Mouse (Mus musculus) forebrain, embryonic 14.5 days (tissue): ENCODE data around the gene Zc3h12a. TPM values are rescaled to one million over a fixed set of nuclear protein-coding genes. Genes with fewer than 3 reads are reported as not detected.

ENCODE experiments used
- ATAC-seq: fragments of 200-750 bp; cut with Nextera tagmentation; 2 replicates; pipeline ENCODE4 v1.8.0; 2017; ENCODE audit warnings: mild to moderate bottlenecking, moderate library complexity
- DNase-seq: peaks from one replicate; pipeline ENCODE4 v3.0.0-alpha.2; 2015; ENCODE audit warnings: low spot score
- H3K27ac ChIP-seq: fragments of 300-500 bp; sonication (generic); 2 replicates; pipeline ENCODE4 v1.5.1; 2014; ENCODE audit warnings: low read depth, mild to moderate bottlenecking, control low read depth, low read length, moderate library complexity
- H3K27me3 ChIP-seq: fragments of 300-500 bp; sonication (generic); replicated peaks from 2 replicates; pipeline ENCODE4 v1.6.1; 2014; ENCODE audit warnings: low read length, control low read depth, mixed read lengths; ENCODE audit not compliant: control insufficient read depth, insufficient read depth
- H3K36me3 ChIP-seq: fragments of 300-500 bp; sonication (generic); 2 replicates; pipeline ENCODE4 v1.6.1; 2014; ENCODE audit warnings: low read length, control low read depth; ENCODE audit not compliant: control insufficient read depth, insufficient read depth
- H3K4me1 ChIP-seq: fragments of 300-500 bp; sonication (generic); 2 replicates; pipeline ENCODE4 v1.6.1; 2014; ENCODE audit warnings: antibody characterized with exemption, low read length, control low read depth; ENCODE audit not compliant: control insufficient read depth, insufficient read depth
- H3K4me2 ChIP-seq: fragments of 300-500 bp; sonication (generic); 2 replicates; pipeline ENCODE4 v1.6.1; 2014; ENCODE audit warnings: mild to moderate bottlenecking, control low read depth, low read length
- H3K4me3 ChIP-seq: fragments of 300-500 bp; sonication (generic); 2 replicates; pipeline ENCODE4 v1.5.1; 2014; ENCODE audit warnings: low read depth, low read length, control low read depth
- H3K9ac ChIP-seq: fragments of 300-500 bp; sonication (generic); 2 replicates; pipeline ENCODE4 v1.6.1; 2014; ENCODE audit warnings: mild to moderate bottlenecking, low read length, control low read depth, moderate library complexity
- H3K9me3 ChIP-seq: fragments of 300-500 bp; sonication (generic); replicated peaks from 2 replicates; pipeline ENCODE4 v1.6.1; 2016; ENCODE audit warnings: low read length, control low read depth, mixed read lengths; ENCODE audit not compliant: control insufficient read depth
- WGBS: fragments of 180-500 bp; shearing (Covaris S2); extraction: QIAGEN DNeasy Blood & Tissue Kit; methylation state at CpG from one replicate; pipeline ENCODE4 v1.1.7; 2014; 5-methylcytosine and 5-hydroxymethylcytosine counted together
- polyA plus RNA-seq: library from polyadenylated mRNA; unstranded; fragments of >200 nt; fragmentation: Nextera tagmentation; extraction: Ambion mirVana; gene quantifications from 2 replicates; pipeline ENCODE4 v1.2.1, GENCODE M21; 2014

Gene Zc3h12a
- polyA plus RNA-seq, 1 experiment from 2014 or later, result 0.14 TPM

- Histone ChIP-seq H3K9ac (no peak overlapping the region), H3K4me1 (no peaks in the 10 kb centered on the region), H3K4me3 (no peak overlapping the region), H3K27me3 (no peaks in the 10 kb centered on the region), H3K9me3 (no peaks in the 10 kb centered on the region), H3K27ac (no peak overlapping the region), H3K36me3 (no peaks in the 10 kb centered on the region), H3K4me2 (no peak overlapping the region)
- ATAC-seq, result no peak
- no peak for DNase-seq
- WGBS, result 77% methylated on average over 5 of the region's 5 CpGs
Observed at GRCm38 (mm10) chr4:125134631-125135030, 7.0 kb upstream of the Zc3h12a start.

DNA sequence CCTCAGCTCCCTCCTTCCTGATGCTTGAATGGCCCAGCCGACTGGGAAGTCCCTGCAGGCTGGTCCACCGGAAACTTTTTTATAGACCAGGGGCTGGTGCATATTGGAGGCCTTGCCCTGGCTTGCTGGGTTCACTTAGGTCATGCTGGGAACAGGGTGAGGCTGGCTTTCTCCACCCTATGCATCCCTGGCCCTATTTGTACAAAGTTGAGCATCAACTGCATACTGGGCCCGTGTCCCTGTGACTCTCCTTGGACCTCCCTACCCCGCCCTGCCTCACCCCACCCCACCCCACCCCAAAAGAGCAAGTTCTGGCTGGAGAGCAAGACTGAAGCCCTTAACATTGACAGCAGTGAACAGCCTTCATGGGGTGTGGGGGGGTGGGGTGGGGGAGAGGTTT is 6.6 kb upstream of the Zc3h12a start:
- DNase-seq (no peak), ATAC-seq (no peak)
- Histone ChIP-seq H3K4me1 (no peaks in the 10 kb centered on the region), H3K27ac (no peak overlapping the region), H3K4me2 (no peak overlapping the region), H3K9me3 (no peaks in the 10 kb centered on the region), H3K36me3 (no peaks in the 10 kb centered on the region), H3K4me3 (no peak overlapping the region), H3K27me3 (no peaks in the 10 kb centered on the region), H3K9ac (no peak overlapping the region)
- WGBS, result 86% methylated on average over 4 of the region's 4 CpGs

GRCm38 (mm10) chr4:125132394-125132793 is 4.8 kb upstream of the Zc3h12a start:
- WGBS, result 23% methylated on average over 5 of the region's 5 CpGs
- Histone ChIP-seq H3K4me2 (no peak overlapping the region), H3K27me3 (0 out of 2 replicates have a peak, but pooled peaks cover 8% of the 10 kb centered on the region), H3K4me1 (peaks cover 6% of the 10 kb centered on the region; the same call in 1 of the 2 replicates), H3K27ac (no peak overlapping the region), H3K4me3 (no peak overlapping the region), H3K36me3 (no peaks in the 10 kb centered on the region), H3K9me3 (no peaks in the 10 kb centered on the region), H3K9ac (no peak overlapping the region)
- DNase-seq (peak; percentile 78), ATAC-seq (no peak)

DNA sequence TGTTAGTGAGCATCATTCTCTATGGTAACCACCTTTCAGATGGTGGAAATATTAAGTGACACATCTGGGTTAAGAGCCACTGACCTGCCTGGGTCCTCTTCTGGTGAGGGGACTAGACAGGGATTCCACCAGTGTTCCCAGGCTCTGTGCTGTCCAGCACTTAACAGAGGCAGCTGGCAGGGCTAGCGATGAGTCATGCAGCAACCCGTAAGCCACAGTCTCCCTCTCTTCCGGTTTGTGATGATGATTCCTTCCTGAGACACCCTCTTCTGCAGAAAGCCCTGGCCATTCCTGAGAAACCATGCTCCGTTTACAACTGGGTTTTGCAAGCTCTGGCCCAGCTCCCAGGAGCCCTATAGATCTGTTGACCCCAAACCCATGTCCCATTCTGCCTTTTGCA is 3.9 kb upstream of the Zc3h12a start:
- Histone ChIP-seq H3K4me1 (peaks cover 10% of the 10 kb centered on the region; the same call in 1 of the 2 replicates), H3K27ac (no peak overlapping the region), H3K9ac (no peak overlapping the region), H3K4me3 (no peak overlapping the region), H3K9me3 (no peaks in the 10 kb centered on the region), H3K36me3 (no peaks in the 10 kb centered on the region), H3K27me3 (0 out of 2 replicates have a peak, but pooled peaks cover 10% of the 10 kb centered on the region), H3K4me2 (no peak overlapping the region)
- DNase-seq (no peak), ATAC-seq (no peak)
- 91% methylated on average over 4 of the region's 4 CpGs for WGBS

DNA sequence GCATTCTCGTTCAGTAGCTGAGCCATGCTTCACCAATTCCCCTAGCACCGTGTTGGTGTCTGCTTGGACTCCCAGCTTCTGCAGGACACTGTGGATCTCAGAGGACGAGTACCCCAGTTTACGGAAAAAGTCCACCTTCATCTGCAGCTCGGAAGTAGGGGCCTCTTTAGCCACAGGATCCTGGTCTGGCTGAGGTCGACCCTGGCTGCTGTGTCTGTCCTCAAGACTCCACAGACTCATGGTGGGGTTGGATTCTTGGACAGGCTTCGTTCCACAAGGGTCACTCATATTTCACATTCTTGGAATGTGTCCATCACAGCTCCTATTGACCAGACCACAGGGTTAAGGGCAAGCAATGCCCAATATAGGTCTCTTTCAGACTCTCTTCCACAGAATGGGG is 879 bp downstream of the Zc3h12a start:
- no peak for ATAC-seq
- H3K9ac ChIP-seq, result no peak overlapping the region
- no peak overlapping the region for H3K27ac ChIP-seq
- H3K27me3 ChIP-seq, result 0 out of 2 replicates have a peak, but pooled peaks cover 10% of the 10 kb centered on the region
- 86% methylated on average over 7 of the region's 7 CpGs for WGBS
- H3K4me2 ChIP-seq, result peak overlapping the region; percentile 98
- H3K4me1 ChIP-seq, result peaks cover 10% of the 10 kb centered on the region; the same call in 1 of the 2 replicates
- H3K4me3 ChIP-seq, result 0 out of 2 replicates have a peak overlapping the region, but pooled peaks have one; percentile 58
- no peaks in the 10 kb centered on the region for H3K36me3 ChIP-seq
- no peaks in the 10 kb centered on the region for H3K9me3 ChIP-seq
- no peak for DNase-seq

DNA sequence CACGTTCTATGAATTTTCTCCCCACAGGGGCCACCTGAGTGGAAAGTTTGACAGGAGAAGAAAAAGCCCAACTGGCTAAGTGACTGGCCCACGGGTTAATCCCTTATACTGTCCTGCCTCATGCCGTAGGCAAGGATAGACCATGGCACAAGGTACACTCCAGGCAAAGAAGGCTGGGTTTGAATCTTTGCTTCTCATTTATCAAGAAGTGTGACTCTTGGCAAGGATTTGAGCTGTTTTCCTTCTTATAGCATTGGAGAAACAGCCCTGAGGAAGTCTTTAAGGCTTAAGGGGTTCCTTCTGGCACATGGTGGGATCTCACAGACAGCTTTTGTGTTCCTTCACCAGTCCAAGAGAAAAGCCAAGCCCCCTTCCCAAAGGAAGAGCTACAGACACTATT is 1.5 kb downstream of the Zc3h12a start:
- no peak overlapping the region for H3K27ac ChIP-seq
- H3K4me2 ChIP-seq, result no peak overlapping the region
- H3K27me3 ChIP-seq, result 0 out of 2 replicates have a peak, but pooled peaks cover 10% of the 10 kb centered on the region
- H3K36me3 ChIP-seq, result no peaks in the 10 kb centered on the region
- WGBS, result 91% methylated on average over 3 of the region's 3 CpGs
- no peak for ATAC-seq
- H3K9me3 ChIP-seq, result no peaks in the 10 kb centered on the region
- H3K9ac ChIP-seq, result no peak overlapping the region
- peaks cover 10% of the 10 kb centered on the region; the same call in 1 of the 2 replicates for H3K4me1 ChIP-seq
- no peak for DNase-seq
- no peak overlapping the region for H3K4me3 ChIP-seq

DNA sequence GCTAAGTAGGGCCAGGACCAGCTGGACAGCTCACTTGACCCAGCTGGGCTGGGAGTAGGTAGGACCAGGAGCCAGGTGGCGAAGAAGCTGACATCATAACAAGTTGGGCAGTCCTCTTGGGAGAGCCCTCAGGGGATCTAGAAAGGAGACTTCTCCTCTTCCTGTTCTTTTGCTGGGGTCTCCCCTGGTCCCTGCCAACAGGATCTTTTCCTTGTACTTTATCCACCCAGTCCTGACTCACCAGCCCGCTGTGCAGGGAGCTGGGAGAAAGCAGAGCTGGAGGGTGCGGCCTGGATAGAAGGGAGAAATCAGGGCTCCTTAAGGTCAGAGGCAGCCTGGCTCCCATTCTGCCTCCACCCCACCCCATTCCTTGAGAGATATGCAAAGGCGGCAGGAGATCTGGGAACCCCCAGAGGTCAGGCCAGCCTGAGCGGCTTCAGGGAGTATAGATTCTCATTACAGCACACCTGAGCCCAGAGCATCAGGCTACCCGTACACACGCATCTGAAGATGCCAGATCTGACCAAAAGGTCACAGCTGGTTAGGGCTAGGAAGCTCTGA is 2.2 kb downstream of the Zc3h12a start:
- Histone ChIP-seq H3K9ac (no peak overlapping the region), H3K36me3 (no peaks in the 10 kb centered on the region), H3K27me3 (0 out of 2 replicates have a peak, but pooled peaks cover 10% of the 10 kb centered on the region), H3K4me2 (no peak overlapping the region), H3K4me1 (peaks cover 10% of the 10 kb centered on the region; the same call in 1 of the 2 replicates), H3K27ac (no peak overlapping the region), H3K9me3 (no peaks in the 10 kb centered on the region), H3K4me3 (no peak overlapping the region)
- WGBS, result 77% methylated on average over 7 of the region's 7 CpGs
- DNase-seq, result no peak
- ATAC-seq, result no peak

DNA sequence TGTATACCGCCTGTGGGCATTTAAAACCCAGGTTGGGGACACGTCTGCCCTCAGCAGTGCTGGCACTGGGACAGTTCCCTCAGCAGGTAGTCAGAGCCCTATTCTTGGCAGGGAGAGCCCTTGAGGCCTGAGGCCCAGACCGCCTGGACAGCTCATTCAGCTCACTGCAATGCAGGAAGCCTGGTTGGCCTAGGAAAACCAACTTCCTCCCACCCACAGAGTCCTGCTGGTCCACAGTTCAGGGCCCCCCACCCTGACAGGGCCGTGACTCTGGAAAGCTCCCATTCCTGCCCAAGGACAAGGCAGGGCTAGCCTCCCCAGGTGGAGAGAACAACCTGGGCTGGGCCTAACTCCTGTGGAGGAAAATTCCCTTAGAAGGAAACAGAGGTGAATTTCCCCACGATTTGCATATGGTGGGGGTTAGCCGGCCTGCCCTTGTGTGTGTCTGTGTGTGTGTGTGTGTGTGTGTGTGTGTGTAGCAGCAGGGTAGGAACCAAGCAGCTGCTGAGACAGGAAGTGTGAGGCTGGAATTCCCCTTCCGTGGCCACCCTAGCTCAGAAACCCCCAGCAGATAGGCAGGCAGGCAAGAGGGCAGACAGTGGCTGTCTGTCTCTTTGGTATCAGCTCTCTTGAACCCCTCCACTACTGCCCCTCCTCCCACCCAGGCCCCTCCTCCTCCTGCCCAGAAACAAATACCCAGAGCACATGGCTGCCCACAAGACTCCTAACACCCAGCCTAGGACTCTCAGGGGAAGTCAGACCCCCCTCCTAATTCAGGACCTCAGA is 3.0 kb downstream of the Zc3h12a start:
- 47% methylated on average over 7 of the region's 7 CpGs for WGBS
- H3K27me3 ChIP-seq, result 0 out of 2 replicates have a peak, but pooled peaks cover 10% of the 10 kb centered on the region
- H3K9ac ChIP-seq, result no peak overlapping the region
- H3K4me3 ChIP-seq, result no peak overlapping the region
- peaks cover 10% of the 10 kb centered on the region; the same call in 1 of the 2 replicates for H3K4me1 ChIP-seq
- H3K4me2 ChIP-seq, result no peak overlapping the region
- H3K9me3 ChIP-seq, result no peaks in the 10 kb centered on the region
- DNase-seq (no peak), ATAC-seq (no peak)
- no peak overlapping the region for H3K27ac ChIP-seq
- H3K36me3 ChIP-seq, result no peaks in the 10 kb centered on the region

- Histone ChIP-seq H3K9me3 (no peaks in the 10 kb centered on the region), H3K27ac (no peak overlapping the region), H3K4me1 (peaks cover 10% of the 10 kb centered on the region; the same call in 1 of the 2 replicates), H3K4me2 (no peak overlapping the region), H3K27me3 (0 out of 2 replicates have a peak, but pooled peaks cover 7% of the 10 kb centered on the region), H3K9ac (no peak overlapping the region), H3K36me3 (no peaks in the 10 kb centered on the region), H3K4me3 (no peak overlapping the region)
- ATAC-seq (no peak), DNase-seq (no peak)
- 77% methylated on average over 7 of the region's 7 CpGs for WGBS
Observed at GRCm38 (mm10) chr4:125123279-125123671, 4.4 kb downstream of the Zc3h12a start.
